Comparison of ENCODE assay signal across 8 mouse cellular contexts in the genomic region with DNA sequence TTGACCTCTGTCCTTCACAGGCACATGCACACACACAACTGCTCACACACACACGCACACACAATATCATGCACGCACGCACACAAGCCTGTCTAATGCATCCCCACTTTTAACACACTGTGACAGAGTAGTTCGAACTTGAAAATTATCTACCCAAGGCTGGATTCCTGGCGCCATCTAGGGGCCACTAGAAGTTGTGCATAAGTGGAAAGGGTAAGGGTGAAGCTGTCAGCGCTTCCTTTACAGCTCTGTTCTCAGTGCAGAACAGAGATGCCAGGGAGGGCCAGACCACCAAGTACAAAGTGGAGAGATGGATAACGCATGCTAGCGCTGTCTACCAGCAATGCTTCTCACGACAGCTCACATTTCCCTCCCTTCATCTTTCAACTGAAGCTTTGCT. TPM values are rescaled to one million over a fixed set of nuclear protein-coding genes. Genes with fewer than 3 reads are reported as not detected.
DNase-seq lines count a peak whose midpoint lies in the region; ATAC-seq and TF ChIP-seq lines count a peak whose summit lies in the region.

No protein-coding gene starts in this region.

- no peaks in the 10 kb centered on the region for H3K36me3 ChIP-seq in hindbrain, postnatal 0 days (ENCODE audit: insufficient read depth, low read length)
- no peaks in the 10 kb centered on the region for H3K36me3 ChIP-seq in limb, embryonic 14.5 days (ENCODE audit: control insufficient read depth, insufficient read depth, low read length)
- no peaks in the 10 kb centered on the region for H3K36me3 ChIP-seq in neural tube, embryonic 14.5 days (ENCODE audit: control insufficient read depth, insufficient read depth, low read length)

- H3K27ac ChIP-seq in hindbrain, postnatal 0 days, result no peak overlapping the region
- no peak overlapping the region for H3K27ac ChIP-seq in limb, embryonic 14.5 days (replicated peaks; ENCODE audit: low read depth, low read length)
- H3K27ac ChIP-seq in neural tube, embryonic 14.5 days (ENCODE audit: low read depth, low read length), result no peak overlapping the region

- ATAC-seq in hindbrain, postnatal 0 days, result peak; percentile 48
- ATAC-seq in limb, embryonic 14.5 days (ENCODE audit: low FRiP score, low read depth), result no peak
- peak; percentile 61; the same call in 1 of the 2 replicates for ATAC-seq in neural tube, embryonic 14.5 days (ENCODE audit: low read depth)

- no peak overlapping the region for H3K9ac ChIP-seq in hindbrain, postnatal 0 days (replicated peaks; ENCODE audit: low read length)
- no peak overlapping the region for H3K9ac ChIP-seq in limb, embryonic 14.5 days (ENCODE audit: low read depth, low read length, severe bottlenecking)
- no peak overlapping the region for H3K9ac ChIP-seq in neural tube, embryonic 14.5 days (replicated peaks; ENCODE audit: low read depth, low read length)

- TF ChIP-seq CTCF in lung, adult 2 months (IDR thresholded peaks at IDR 0.05; ENCODE audit: insufficient read depth, low read length), result peak; percentile 41
- peak; percentile 91 for TF ChIP-seq CTCF in hindbrain, postnatal 0 days (IDR thresholded peaks at IDR 0.05; ENCODE audit: low read depth)

- no peaks in the 10 kb centered on the region for H3K4me1 ChIP-seq in lung, adult 2 months (ENCODE audit: control insufficient read depth, insufficient read depth, low read length)
- H3K4me1 ChIP-seq in hindbrain, postnatal 0 days (ENCODE audit: insufficient read depth, low read length), result peaks cover 3% of the 10 kb centered on the region; the same call in 1 of the 2 replicates
- H3K4me1 ChIP-seq in limb, embryonic 14.5 days (ENCODE audit: control insufficient read depth, insufficient read depth, low read length), result no peaks in the 10 kb centered on the region
- no peaks in the 10 kb centered on the region for H3K4me1 ChIP-seq in neural tube, embryonic 14.5 days (ENCODE audit: control insufficient read depth, insufficient read depth, low read length)

- WGBS in lung, adult 2 months, result 36% methylated on average over 9 of the region's 9 CpGs
- WGBS in hindbrain, postnatal 0 days, result 28% methylated on average over 9 of the region's 9 CpGs
- WGBS in limb, embryonic 14.5 days, result 30% methylated on average over 9 of the region's 9 CpGs
- WGBS in neural tube, embryonic 14.5 days, result 24% methylated on average over 9 of the region's 9 CpGs

- TF ChIP-seq POLR2A in lung, adult 2 months (IDR thresholded peaks at IDR 0.05; ENCODE audit: borderline replicate concordance, extremely low read depth, low read depth, low read length), result no peak
- TF ChIP-seq POLR2A in limb, embryonic 14.5 days (IDR thresholded peaks at IDR 0.05; ENCODE audit: borderline replicate concordance, extremely low read depth, insufficient read depth, insufficient read length), result no peak

- H3K27me3 ChIP-seq in hindbrain, postnatal 0 days (ENCODE audit: insufficient read depth, low read length), result no peaks in the 10 kb centered on the region
- H3K27me3 ChIP-seq in limb, embryonic 14.5 days (ENCODE audit: control insufficient read depth, insufficient read depth, low read length), result no peaks in the 10 kb centered on the region
- no peaks in the 10 kb centered on the region for H3K27me3 ChIP-seq in neural tube, embryonic 14.5 days (ENCODE audit: control insufficient read depth, insufficient read depth, low read length)

- H3K4me2 ChIP-seq in hindbrain, postnatal 0 days (ENCODE audit: low read depth, low read length), result no peak overlapping the region
- no peak overlapping the region for H3K4me2 ChIP-seq in limb, embryonic 14.5 days (replicated peaks; ENCODE audit: low read depth, low read length, severe bottlenecking)
- no peak overlapping the region for H3K4me2 ChIP-seq in neural tube, embryonic 14.5 days (ENCODE audit: low read depth, low read length)

- H3K4me3 ChIP-seq in lung, adult 2 months (replicated peaks; ENCODE audit: extremely low read depth, low read depth, low read length), result no peak overlapping the region
- no peak overlapping the region for H3K4me3 ChIP-seq in hindbrain, postnatal 0 days (ENCODE audit: low read length)
- no peak overlapping the region for H3K4me3 ChIP-seq in limb, embryonic 14.5 days (replicated peaks; ENCODE audit: low read length)
- H3K4me3 ChIP-seq in neural tube, embryonic 14.5 days (ENCODE audit: low read depth, low read length), result no peak overlapping the region

- DNase-seq in lung, adult 2 months, result peak; percentile 18
- no peak for DNase-seq in lung, adult 18-20 months
- DNase-seq in ZHBTc4 (ENCODE audit: low read depth, low spot score), result peak; percentile 71
- peak; percentile 73 for DNase-seq in embryo, embryonic 10 days (ENCODE audit: low spot score)
- peak; percentile 78 for DNase-seq in hindbrain, postnatal 0 days (ENCODE audit: low spot score)
- DNase-seq in limb, embryonic 14.5 days (ENCODE audit: low spot score), result peak; percentile 52
- DNase-seq in yolk sac, embryonic 10.5 days (ENCODE audit: low spot score), result peak; percentile 23

- H3K9me3 ChIP-seq in hindbrain, postnatal 0 days (ENCODE audit: low read length), result no peaks in the 10 kb centered on the region
- H3K9me3 ChIP-seq in limb, embryonic 14.5 days (ENCODE audit: control insufficient read depth, low read length), result no peaks in the 10 kb centered on the region
- H3K9me3 ChIP-seq in neural tube, embryonic 14.5 days (ENCODE audit: control insufficient read depth, low read length), result no peaks in the 10 kb centered on the region

RNA-seq across cellular contexts. Expression of a gene that starts 45.6 kb away (rescaled TPM):
- 15.7 and 19.7 TPM in 2 replicates for polyA plus RNA-seq in lung, adult 2 months (2012; rRNA removed)
- 1.8 and 2.7 TPM in 2 replicates for total RNA-seq in hindbrain, postnatal 0 days (2014; rRNA removed)
- 1.1 and 1.2 TPM in 2 replicates for polyA plus RNA-seq in hindbrain, postnatal 0 days (2015; fragmentation: Nextera tagmentation; extraction: Ambion mirVana)
- polyA plus RNA-seq in limb, embryonic 14.5 days (2012; rRNA removed), result 3.0 and 3.3 TPM in 2 replicates
- 3.5 and 3.6 TPM in 2 replicates for polyA plus RNA-seq in limb, embryonic 14.5 days (2014; fragmentation: Nextera tagmentation; extraction: Ambion mirVana)
- polyA plus RNA-seq in neural tube, embryonic 14.5 days (2014; fragmentation: Nextera tagmentation; extraction: Ambion mirVana), result 1.2 and 1.8 TPM in 2 replicates

Comparison
In these comparisons a context has a peak if more than half of its experiments do, and no peak if none do; other contexts are left out.
1. DNase-seq: peak in lung, adult 2 months (single experiment), ZHBTc4 (single experiment), embryo, embryonic 10 days (single experiment), hindbrain, postnatal 0 days (single experiment), limb, embryonic 14.5 days (single experiment) and yolk sac, embryonic 10.5 days (single experiment); none in lung, adult 18-20 months (0 of 2).